Mouse (Mus musculus) brain, embryonic 14.5 days (tissue): ENCODE data around the gene Grid1.

Experiments used
- CTCF ChIP-seq: fragments of 200-500 bp; IDR thresholded peaks from 2 replicates; pipeline ENCODE4 v1.5.1; 2012; ENCODE audit warnings: inconsistent platforms, mild to moderate bottlenecking, moderate library complexity, borderline replicate concordance; ENCODE audit not compliant: insufficient read depth, insufficient read length; ENCODE audit errors: extremely low read depth
- POLR2A ChIP-seq: fragments of 200-500 bp; IDR thresholded peaks from 2 replicates; pipeline ENCODE4 v1.6.1; 2012; ENCODE audit warnings: mild to moderate bottlenecking, inconsistent platforms, borderline replicate concordance; ENCODE audit not compliant: poor library complexity, insufficient read depth, insufficient read length, severe bottlenecking; ENCODE audit errors: extremely low read depth

DNA sequence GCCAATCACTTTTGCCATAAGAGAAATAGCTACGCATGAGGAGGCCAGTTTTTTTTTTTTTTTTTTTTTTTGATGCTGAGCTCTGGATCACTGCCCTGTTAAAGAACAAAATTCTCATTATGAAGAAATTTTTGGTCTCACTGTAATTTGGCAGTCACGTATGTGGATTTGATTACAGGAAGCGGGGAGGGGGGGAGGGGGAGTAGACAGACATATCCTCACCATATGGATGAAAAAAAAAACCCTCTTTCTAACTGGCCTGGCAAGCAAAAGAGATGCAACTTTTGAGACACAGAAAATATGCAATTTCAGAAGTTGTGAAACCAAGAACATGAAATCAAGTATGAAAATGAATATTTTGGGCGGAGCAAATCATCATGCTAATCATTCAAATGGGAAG lies 573.7 kb downstream of the Grid1 start:
- TF ChIP-seq CTCF (no peak), POLR2A (no peak)
